Mouse (Mus musculus) stomach, postnatal 0 days (tissue): ENCODE measurements around the gene Prdm1.

Source experiments
- CTCF ChIP-seq: IDR thresholded peaks from 2 replicates; pipeline ENCODE4 v1.5.1; 2016; ENCODE audit warnings: antibody characterized with exemption, low read depth, mild to moderate bottlenecking, moderate library complexity
- EP300 ChIP-seq: optimal IDR thresholded peaks from 2 replicates; pipeline ENCODE3; 2016; ENCODE audit warnings: antibody characterized with exemption

- TF ChIP-seq CTCF (no peak), EP300 (no peak)
Observed at GRCm38 (mm10) chr10:44461063-44461462, 67.2 kb downstream of the Prdm1 start.
